Mouse (Mus musculus) urinary bladder, postnatal 36 days (tissue): ENCODE results near the gene Krtap4-1.
"Not testable (repeated sequence)": the region's sequence is repeated elsewhere in the genome, so short reads cannot be mapped to it uniquely, and the experiment has no call there.

ENCODE experiments used
- DNase-seq, 2 experiments: peaks; one replicate each; pipeline ENCODE4 v3.0.0; 2022; ENCODE audit warnings: low spot score in 2 of 2, mixed read lengths in 1 of 2

The Krtap4-1 gene

DNA sequence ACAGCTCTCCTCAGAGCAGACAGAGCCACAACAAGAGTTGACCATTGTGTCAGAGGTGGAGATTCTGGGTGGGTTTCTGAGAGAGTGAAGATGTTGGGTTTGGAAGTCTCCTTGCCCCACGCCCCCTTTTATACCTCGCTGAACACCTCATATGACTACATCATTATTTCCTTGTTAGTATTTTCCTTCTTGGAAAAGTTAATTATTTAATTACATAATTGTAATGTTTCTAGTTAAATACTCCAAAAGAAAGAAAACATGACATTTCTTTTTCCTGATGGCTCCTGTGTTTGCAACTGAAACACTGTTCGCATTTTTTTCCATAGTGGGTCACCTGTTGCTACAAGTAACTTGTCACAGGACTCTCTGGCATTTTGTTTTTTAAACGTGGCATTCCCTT is at the start of gene Krtap4-1:
TSS of gene Krtap4-1 (minus strand) at position 101 of the 400 bp plus-strand sequence.
- no peak for DNase-seq

DNA sequence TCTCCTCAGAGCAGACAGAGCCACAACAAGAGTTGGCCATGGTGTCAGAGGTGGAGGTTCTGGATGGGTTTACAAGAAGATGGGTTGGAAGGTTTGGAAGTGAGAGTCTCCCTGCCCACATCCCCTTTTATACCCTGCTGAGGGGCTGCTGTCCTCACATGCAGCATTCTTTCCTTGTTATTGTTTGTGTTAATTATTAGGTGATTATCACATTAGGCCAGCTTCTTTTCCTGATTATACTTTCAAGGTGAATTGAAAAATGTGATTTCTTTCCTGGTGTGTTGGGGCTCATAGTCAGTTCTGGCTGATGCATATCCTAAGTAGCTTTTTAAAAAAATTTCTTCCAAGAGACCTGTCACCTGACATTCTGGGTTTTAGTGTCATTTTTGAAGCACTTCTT is 37.8 kb upstream of the Krtap4-1 start, which contains the start of gene Krtap4-6:
TSS of gene Krtap4-6 (minus strand) at position 101 of the 400 bp plus-strand sequence.
- no peak for DNase-seq

DNA sequence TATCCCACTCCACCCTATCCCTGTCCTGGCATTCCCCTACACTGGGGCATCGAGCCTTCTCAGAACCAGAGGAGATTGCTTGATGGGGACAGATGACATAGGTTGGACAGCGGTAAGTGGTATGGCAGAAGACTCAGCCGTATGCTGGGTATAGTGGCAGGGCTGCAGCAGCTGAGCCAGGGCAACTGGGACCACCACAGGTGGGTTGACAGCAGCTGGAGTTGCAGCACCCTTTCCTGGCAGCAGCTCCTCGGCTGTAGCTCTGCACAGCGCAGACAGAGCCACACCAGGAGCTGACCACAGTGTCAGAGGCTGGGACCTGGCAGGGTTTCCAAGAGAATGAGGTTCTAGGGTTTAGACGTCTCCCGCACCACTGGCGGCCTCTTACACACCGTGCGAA is 34.8 kb upstream of the Krtap4-1 start:
- no peak for DNase-seq

- no peak for DNase-seq
These were observed 31.2 kb upstream of the Krtap4-1 start for GRCm38 (mm10) chr11:99659256-99659655.

GRCm38 (mm10) chr11:99658467-99659010 is 30.5 kb upstream of the Krtap4-1 start, which contains the start of gene Gm11563:
Gene Gm11563, minus strand, starts transcription at chr11:99658960.
- DNase-seq, result not testable (repeated sequence)

GRCm38 (mm10) chr11:99657051-99657450 is 29.0 kb upstream of the Krtap4-1 start:
- DNase-seq, result no peak

- DNase-seq, result no peak
These were observed 22.1 kb upstream of the Krtap4-1 start, which contains the start of gene Gm11555 for GRCm38 (mm10) chr11:99650136-99650535. Gene Gm11555, minus strand, starts transcription at chr11:99650236.

DNA sequence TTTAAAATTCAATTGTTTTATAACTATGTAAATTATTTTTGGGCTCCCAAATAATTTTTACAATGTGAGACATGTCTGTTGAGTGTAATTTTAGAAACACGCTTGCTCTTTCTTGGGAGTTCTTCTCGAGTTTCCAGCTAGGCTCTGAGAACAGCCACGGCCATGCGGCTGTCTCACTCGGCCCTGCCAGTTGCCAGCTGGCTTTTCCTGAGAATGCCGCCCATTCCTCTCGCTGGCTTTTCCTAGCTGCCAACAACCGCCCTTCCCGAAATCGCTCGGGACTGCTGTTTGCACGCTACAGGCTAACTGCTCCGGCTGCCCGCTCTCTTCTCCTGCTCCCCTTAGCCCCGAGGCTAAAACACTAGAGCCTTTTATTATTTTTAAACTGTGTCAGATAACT is 18.4 kb upstream of the Krtap4-1 start:
- DNase-seq, result no peak

- DNase-seq, result no peak
These were observed 16.3 kb upstream of the Krtap4-1 start for GRCm38 (mm10) chr11:99644351-99644750.

DNA sequence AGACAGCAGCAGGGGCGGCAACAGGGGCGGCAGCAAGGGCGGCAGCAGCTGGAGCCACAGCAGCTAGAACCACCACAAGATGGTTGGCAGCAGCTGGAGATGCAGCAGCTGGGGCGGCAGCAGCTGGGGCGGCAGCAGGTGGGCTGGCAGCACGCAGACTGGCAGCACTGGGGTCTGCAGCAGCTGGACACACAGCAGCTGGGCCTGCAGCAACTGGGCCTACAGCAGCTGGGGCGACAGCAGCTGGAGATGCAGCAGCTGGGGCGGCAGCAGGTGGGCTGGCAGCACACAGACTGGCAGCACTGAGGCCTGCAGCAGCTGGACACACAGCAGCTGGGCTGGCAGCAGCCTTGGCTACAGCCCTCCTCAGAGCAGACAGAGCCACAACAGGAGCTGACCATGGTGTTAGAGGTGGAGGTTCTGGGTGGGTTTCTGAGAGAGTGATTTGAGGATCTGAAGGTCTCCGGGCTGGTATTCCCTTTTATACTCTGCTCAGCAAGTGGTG is 15.6 kb upstream of the Krtap4-1 start, which contains the start of gene Krtap4-7:
TSS of gene Krtap4-7 (minus strand) at position 455 of the 505 bp plus-strand sequence.
- not testable (repeated sequence) for DNase-seq

GRCm38 (mm10) chr11:99640926-99641325 is 12.9 kb upstream of the Krtap4-1 start:
- no peak for DNase-seq

DNA sequence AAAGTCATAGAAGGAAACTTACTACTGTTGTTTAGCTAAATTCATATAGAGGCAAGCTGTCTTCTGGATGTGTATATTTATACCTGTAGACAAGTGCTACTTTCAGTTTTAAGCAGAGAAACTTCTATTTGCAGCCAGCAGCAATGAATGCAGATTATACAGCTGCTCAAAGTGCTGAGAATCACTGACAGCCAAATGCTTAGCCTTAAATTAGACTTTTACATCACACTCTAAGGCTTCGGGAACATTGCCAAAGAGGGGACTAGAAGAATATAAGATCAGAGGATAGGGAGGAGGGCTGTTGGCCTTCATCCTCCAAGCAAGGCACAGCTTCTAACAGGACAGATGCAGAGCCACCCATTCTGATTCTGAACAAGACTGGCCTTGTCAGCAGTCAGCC is 9.0 kb upstream of the Krtap4-1 start:
- no peak for DNase-seq

DNA sequence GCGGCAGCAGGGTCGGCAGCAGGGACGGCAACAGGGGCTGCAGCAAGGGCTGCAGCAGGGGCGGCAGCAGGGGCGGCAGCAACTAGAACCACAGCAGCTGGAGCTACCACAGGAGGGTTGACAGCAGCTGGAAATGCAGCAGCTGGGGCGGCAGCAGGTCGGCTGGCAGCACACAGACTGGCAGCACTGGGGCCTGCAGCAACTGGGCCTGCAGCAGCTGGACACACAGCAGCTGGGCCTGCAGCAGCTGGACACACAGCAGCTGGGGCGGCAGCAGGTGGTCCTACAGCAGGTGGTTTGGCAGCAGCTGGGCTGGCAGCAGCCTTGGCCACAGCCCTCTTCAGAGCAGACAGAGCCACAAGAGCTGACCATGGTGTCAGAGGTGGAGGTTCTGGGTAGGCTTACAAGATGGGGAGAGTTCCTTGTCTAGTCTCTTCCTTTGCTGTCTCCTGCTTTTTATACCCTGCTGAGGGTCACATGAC is 6.7 kb upstream of the Krtap4-1 start, which contains the start of gene Krtap4-2:
TSS of gene Krtap4-2 (minus strand) at position 432 of the 482 bp plus-strand sequence.
- DNase-seq, result no peak

- DNase-seq, result no peak
These were observed 5.3 kb upstream of the Krtap4-1 start for GRCm38 (mm10) chr11:99633293-99633692.

DNA sequence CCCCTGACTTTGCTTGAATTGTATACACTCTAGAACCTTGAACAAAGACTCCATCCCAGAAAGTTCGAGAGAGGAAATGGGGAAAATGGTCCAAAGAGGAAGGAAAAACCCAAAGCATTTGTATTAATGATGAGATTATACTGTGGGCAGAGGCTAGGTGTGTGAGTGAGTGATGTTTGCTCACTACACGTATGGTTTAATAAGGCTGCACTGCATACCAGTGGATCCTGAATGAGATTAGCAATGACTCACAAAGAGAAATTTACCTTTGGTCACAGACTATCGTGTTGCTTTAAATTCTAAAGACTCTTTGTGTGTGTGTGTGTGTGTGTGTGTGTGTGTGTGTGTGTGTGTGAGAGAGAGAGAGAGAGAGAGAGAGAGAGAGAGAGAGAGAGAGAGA is 2.9 kb upstream of the Krtap4-1 start:
- DNase-seq, result no peak

GRCm38 (mm10) chr11:99620335-99620734 is 7.7 kb downstream of the Krtap4-1 start, which contains the start of gene Gm11562:
Gene Gm11562, minus strand, starts transcription at chr11:99620435.
- DNase-seq, result no peak

- no peak for DNase-seq
These were observed 13.2 kb downstream of the Krtap4-1 start, which contains the start of gene Krtap2-4 for GRCm38 (mm10) chr11:99614796-99615363. Gene Krtap2-4, minus strand, starts transcription at chr11:99614846.

- not testable (repeated sequence) for DNase-seq
These were observed 17.9 kb downstream of the Krtap4-1 start, which contains the start of gene Gm11937 for GRCm38 (mm10) chr11:99610089-99610488. Gene Gm11937, minus strand, starts transcription at chr11:99610189.

DNA sequence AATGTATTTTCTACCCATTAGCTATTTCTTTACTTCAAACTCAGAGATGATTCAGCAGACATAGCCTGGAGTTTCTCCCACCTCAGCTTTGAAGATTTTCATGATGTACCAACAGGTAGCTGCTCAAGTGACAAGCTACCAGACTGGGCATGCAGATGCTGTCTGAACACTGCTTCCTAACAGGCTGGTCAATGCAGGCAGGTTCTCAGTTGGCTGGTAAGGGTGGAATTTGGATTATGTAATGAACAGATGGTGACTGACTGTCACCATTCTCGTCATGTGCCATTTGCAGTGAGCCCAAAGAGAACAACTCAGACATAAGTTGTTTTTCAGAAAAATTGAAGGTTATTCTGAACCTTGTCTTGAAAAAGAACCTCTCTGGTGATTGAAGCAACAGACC is 18.9 kb downstream of the Krtap4-1 start:
- no peak for DNase-seq

DNA sequence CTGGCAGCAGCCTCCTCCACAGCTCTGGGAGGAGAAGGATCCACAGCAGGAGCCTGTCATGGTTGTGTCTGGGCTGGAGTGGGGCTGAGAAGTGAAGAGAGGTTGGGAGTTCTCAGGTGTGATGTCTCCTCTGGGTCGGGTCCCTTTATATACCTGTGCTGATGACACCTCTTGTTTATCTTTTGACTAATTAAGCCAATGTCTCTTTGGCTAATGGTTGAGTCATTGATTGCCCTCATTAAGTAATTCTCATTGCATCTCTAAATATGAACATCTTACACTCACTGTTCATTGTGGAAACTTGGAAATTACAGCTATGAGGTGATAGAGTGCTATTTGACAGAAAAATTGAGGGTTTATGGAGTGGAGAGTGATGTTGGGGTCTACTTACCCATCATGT is 24.8 kb downstream of the Krtap4-1 start, which contains the start of gene Gm11938:
TSS of gene Gm11938 (minus strand) at position 101 of the 400 bp plus-strand sequence.
- not testable (repeated sequence) for DNase-seq

- not testable (repeated sequence) for DNase-seq
These were observed 30.3 kb downstream of the Krtap4-1 start, which contains the start of gene Krtap9-3 for GRCm38 (mm10) chr11:99597742-99598141. Gene Krtap9-3, minus strand, starts transcription at chr11:99598105.

DNA sequence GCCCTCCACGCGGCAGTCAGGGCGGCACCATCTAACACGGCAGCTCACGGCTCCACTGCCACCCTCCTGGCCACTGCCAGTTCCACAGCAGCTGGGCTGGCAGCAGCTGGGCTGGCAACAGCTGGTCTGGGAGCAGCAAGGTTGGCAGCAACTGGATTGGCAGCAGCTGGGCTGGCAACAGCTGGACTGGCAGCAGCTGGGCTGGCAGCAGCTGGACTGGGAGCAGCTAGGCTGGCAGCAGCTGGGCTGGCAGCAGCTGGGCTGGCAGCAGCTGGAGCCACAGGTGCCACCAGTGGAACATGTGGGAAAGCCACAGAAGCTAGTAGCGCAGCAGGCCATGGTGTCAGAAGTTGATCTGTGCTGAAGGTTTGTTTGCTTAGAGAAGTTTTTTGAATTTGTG is 37.1 kb downstream of the Krtap4-1 start, which contains the start of gene Krtap1-3:
TSS of gene Krtap1-3 (minus strand) at position 359 of the 400 bp plus-strand sequence.
- DNase-seq, result no peak
